Mouse (Mus musculus) heart, postnatal 0 days (tissue): ENCODE measurements around the gene Mitd1. TPM values are rescaled to one million over a fixed set of nuclear protein-coding genes. Genes with fewer than 3 reads are reported as not detected.
A peak's percentile ranks its signal among the peaks of the same experiment; 100 is the strongest.

Source experiments
- ATAC-seq: fragments of 200-750 bp; cut with Nextera tagmentation; 2 replicates; pipeline ENCODE4 v1.8.0; 2017; ENCODE audit warnings: low read depth, moderate number of reproducible peaks, moderate library complexity; ENCODE audit not compliant: insufficient read depth
- DNase-seq: peaks from one replicate; pipeline ENCODE4 v3.0.0-alpha.2; 2016; ENCODE audit warnings: low spot score
- H3K27ac ChIP-seq: fragments of 300-500 bp; sonication (generic); 2 replicates; pipeline ENCODE4 v1.5.1; 2014; ENCODE audit warnings: low read depth, mild to moderate bottlenecking
- H3K27me3 ChIP-seq: fragments of 300-500 bp; sonication (generic); 2 replicates; pipeline ENCODE4 v1.6.1; 2014; ENCODE audit warnings: low read length, mixed read lengths; ENCODE audit not compliant: control insufficient read depth, insufficient read depth
- H3K36me3 ChIP-seq: fragments of 300-500 bp; sonication (generic); replicated peaks from 2 replicates; pipeline ENCODE4 v1.6.1; 2014; ENCODE audit warnings: low read length, mixed read lengths; ENCODE audit not compliant: control insufficient read depth, insufficient read depth
- H3K4me1 ChIP-seq: fragments of 300-500 bp; sonication (generic); 2 replicates; pipeline ENCODE4 v1.6.1; 2014; ENCODE audit warnings: antibody characterized with exemption; ENCODE audit not compliant: control insufficient read depth, insufficient read depth
- H3K4me2 ChIP-seq: fragments of 300-500 bp; sonication (generic); 2 replicates; pipeline ENCODE4 v1.6.1; 2014; ENCODE audit warnings: low read depth, mild to moderate bottlenecking, low read length, moderate library complexity
- H3K4me3 ChIP-seq: fragments of 300-500 bp; sonication (generic); 2 replicates; pipeline ENCODE4 v1.5.1; 2014; ENCODE audit warnings: low read depth, low read length
- H3K9ac ChIP-seq: fragments of 300-500 bp; sonication (generic); replicated peaks from 2 replicates; pipeline ENCODE4 v1.6.1; 2014; ENCODE audit warnings: low read depth, low read length, mixed read lengths
- H3K9me3 ChIP-seq: fragments of 300-500 bp; sonication (generic); replicated peaks from 2 replicates; pipeline ENCODE4 v1.6.1; 2016; ENCODE audit warnings: low read length; ENCODE audit not compliant: control insufficient read depth
- CTCF ChIP-seq: IDR thresholded peaks from 2 replicates; pipeline ENCODE4 v1.5.1; 2016; ENCODE audit warnings: antibody characterized with exemption, control low read depth, low read depth
- EP300 ChIP-seq: IDR thresholded peaks from 2 replicates; pipeline ENCODE4 v1.6.1; 2016; ENCODE audit warnings: antibody characterized with exemption, low read depth
- WGBS: fragments of 180-500 bp; shearing (Covaris S2); extraction: QIAGEN DNeasy Blood & Tissue Kit; methylation state at CpG from one replicate; pipeline ENCODE4 v1.1.7; 2014; 5-methylcytosine and 5-hydroxymethylcytosine counted together
- polyA plus RNA-seq: library from polyadenylated mRNA; unstranded; fragments of >200 nt; fragmentation: Nextera tagmentation; extraction: Ambion mirVana; gene quantifications from 2 replicates; pipeline ENCODE4 v1.2.1, GENCODE M21; 2015
- total RNA-seq: library from RNA; depleted of rRNA; stranded (reverse); fragments of >200 nt; gene quantifications from 2 replicates; pipeline ENCODE4 v1.2.3, GENCODE M21; 2014; ENCODE audit warnings: low replicate concordance

Gene Mitd1
- total and polyA plus RNA-seq, 2 experiments from 2014 or later: 0.34 to 8.6 TPM

- Histone ChIP-seq H3K36me3 (no peaks in the 10 kb centered on the region), H3K27ac (no peak within 1 kb of the TSS), H3K4me1 (no peaks in the 10 kb centered on the region), H3K9me3 (no peaks in the 10 kb centered on the region), H3K27me3 (no peaks in the 10 kb centered on the region), H3K4me3 (no peak within 1 kb of the TSS), H3K9ac (no peak within 1 kb of the TSS), H3K4me2 (no peak within 1 kb of the TSS)
- TF ChIP-seq CTCF: no peak
- TF ChIP-seq EP300: no peak
- ATAC-seq (no peak), DNase-seq (no peak)
- 63% methylated on average over 5 of the region's 5 CpGs for WGBS
Measured at GRCm38 (mm10) chr1:37916393-37916792, 26.2 kb upstream of the Mitd1 start, which contains the start of gene Lyg2. TSS of gene Lyg2 (minus strand) at chr1:37916493.

GRCm38 (mm10) chr1:37912751-37913150 lies 22.5 kb upstream of the Mitd1 start:
- H3K9ac ChIP-seq: no peak overlapping the region
- TF ChIP-seq EP300 (no peak), CTCF (no peak)
- H3K4me1 ChIP-seq: no peaks in the 10 kb centered on the region
- no peak overlapping the region for H3K4me2 ChIP-seq
- H3K4me3 ChIP-seq: no peak overlapping the region
- H3K36me3 ChIP-seq: no peaks in the 10 kb centered on the region
- WGBS: 71% methylated on average over 2 of the region's 2 CpGs
- H3K27ac ChIP-seq: no peak overlapping the region
- H3K27me3 ChIP-seq: no peaks in the 10 kb centered on the region
- no peak for DNase-seq
- no peak for ATAC-seq
- H3K9me3 ChIP-seq: no peaks in the 10 kb centered on the region

- DNase-seq (peak; percentile 65), ATAC-seq (peak; percentile 71; the same call in 1 of the 2 replicates)
- TF ChIP-seq EP300 (no peak), CTCF (peak; percentile 57)
- H3K9me3 ChIP-seq: no peaks in the 10 kb centered on the region
- no peaks in the 10 kb centered on the region for H3K4me1 ChIP-seq
- H3K27ac ChIP-seq: no peak overlapping the region
- no peaks in the 10 kb centered on the region for H3K27me3 ChIP-seq
- peaks cover 15% of the 10 kb centered on the region for H3K36me3 ChIP-seq
- no peak overlapping the region for H3K9ac ChIP-seq
- no peak overlapping the region for H3K4me2 ChIP-seq
- H3K4me3 ChIP-seq: no peak overlapping the region
- WGBS: 28% methylated on average over 6 of the region's 6 CpGs
Measured at GRCm38 (mm10) chr1:37903178-37903577, 13.0 kb upstream of the Mitd1 start.

DNA sequence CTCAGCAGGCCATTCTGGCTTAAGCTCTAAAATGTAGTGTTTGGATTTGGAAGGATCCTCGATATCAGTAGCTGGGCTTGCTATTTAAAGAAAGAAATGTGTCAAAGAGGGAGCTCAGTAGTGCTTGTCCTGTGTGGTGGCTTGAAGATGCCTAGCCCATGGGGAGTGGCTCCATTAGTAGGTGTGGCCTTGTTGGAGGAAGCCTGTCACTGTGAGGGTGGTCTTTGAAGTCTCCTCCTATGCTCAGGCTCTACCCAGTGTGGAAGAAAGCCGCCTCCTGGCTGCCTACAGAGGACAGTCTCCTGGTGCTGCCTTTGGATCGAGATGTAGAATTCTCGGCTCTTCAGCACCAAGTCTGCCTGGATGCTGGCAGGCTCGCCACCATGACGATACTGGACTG lies 10.1 kb upstream of the Mitd1 start:
- 39% methylated on average over 6 of the region's 6 CpGs for WGBS
- Histone ChIP-seq H3K9me3 (no peaks in the 10 kb centered on the region), H3K36me3 (peaks cover 41% of the 10 kb centered on the region), H3K4me1 (no peaks in the 10 kb centered on the region), H3K4me2 (no peak overlapping the region), H3K9ac (no peak overlapping the region), H3K27ac (no peak overlapping the region), H3K4me3 (no peak overlapping the region), H3K27me3 (no peaks in the 10 kb centered on the region)
- peak; percentile 66; the same call in 1 of the 2 replicates for ATAC-seq
- no peak for TF ChIP-seq EP300
- no peak for TF ChIP-seq CTCF
- peak; percentile 24 for DNase-seq

DNA sequence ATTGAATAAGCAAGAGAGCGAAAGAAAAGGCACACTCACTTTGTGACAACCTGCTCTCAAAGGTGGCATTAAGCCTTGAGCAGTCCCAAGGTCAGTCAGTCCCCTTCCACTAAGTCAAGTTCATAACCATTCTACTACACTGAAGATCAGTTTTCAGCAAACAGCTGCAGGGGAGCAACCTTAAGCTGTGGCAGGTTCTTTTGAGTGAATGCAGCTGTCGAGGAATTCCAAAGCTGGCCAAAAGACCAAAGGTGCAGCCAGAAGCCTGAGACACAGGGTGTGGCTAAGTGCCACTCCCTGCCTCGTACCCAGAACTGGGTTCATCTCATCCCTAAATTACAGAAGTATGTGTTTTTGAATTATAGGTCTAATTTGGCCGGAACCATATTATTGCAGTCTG lies 9.6 kb upstream of the Mitd1 start:
- Histone ChIP-seq H3K9me3 (no peaks in the 10 kb centered on the region), H3K4me3 (no peak overlapping the region), H3K27ac (peak overlapping the region; percentile 34; the same call in 1 of the 2 replicates), H3K4me1 (no peaks in the 10 kb centered on the region), H3K9ac (no peak overlapping the region), H3K36me3 (peaks cover 45% of the 10 kb centered on the region), H3K4me2 (no peak overlapping the region), H3K27me3 (no peaks in the 10 kb centered on the region)
- TF ChIP-seq EP300: no peak
- TF ChIP-seq CTCF: no peak
- no peak for DNase-seq
- ATAC-seq: no peak
- whole genome bisulfite sequencing: 62% methylated on average over 4 of the region's 4 CpGs

DNA sequence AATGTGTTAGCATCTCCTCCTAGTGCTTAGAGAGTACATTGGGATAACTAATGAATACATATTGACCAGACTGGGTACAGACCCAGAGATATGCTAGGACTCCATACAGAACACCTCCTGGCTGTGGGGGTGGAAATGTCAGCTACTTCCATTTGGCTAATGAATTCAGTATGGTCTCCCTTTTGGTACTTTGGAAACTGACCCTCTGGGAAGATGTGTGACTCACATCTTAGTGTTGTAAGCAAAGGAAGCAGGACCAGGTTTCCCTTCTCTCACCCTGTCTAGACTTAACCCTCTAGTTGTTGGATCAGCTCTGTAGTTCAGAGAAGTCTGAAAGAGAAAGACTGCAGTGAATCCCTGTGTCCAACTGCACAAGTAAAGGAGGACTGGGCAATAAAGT lies 4.4 kb upstream of the Mitd1 start:
- H3K27me3 ChIP-seq: no peaks in the 10 kb centered on the region
- peaks cover 54% of the 10 kb centered on the region for H3K36me3 ChIP-seq
- no peak overlapping the region for H3K4me3 ChIP-seq
- no peak for DNase-seq
- H3K4me2 ChIP-seq: no peak overlapping the region
- H3K4me1 ChIP-seq: peaks cover 7% of the 10 kb centered on the region
- H3K27ac ChIP-seq: no peak overlapping the region
- H3K9me3 ChIP-seq: no peaks in the 10 kb centered on the region
- TF ChIP-seq CTCF (no peak), EP300 (no peak)
- H3K9ac ChIP-seq: no peak overlapping the region
- ATAC-seq: no peak
